Mouse (Mus musculus): ENCODE results near the gene Stil.

DNA sequence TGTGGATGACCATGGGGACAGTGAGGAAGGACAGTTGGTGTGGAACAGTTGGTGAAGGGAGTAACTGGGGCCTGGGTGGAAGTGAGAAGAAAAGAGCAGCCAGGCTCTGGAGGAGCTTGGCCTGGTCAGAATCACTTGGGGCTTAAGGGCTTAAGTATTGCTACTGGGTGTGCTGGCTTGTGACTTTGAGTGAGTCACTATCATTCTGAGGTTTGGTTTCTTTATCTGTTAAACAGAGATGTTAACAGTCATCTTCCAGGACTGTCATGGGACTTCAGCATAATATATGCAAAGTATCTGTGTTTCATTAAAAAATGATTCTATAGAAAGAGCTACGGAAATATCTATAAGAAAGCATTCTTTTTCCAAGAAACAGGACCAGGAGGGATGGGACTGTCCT is 74.8 kb downstream of the Stil start:
- TF ChIP-seq POLR2A (IDR thresholded peaks at IDR 0.05; ENCODE audit: borderline replicate concordance, extremely low read depth, low read depth, low read length) (no peak), CTCF (IDR thresholded peaks at IDR 0.05; ENCODE audit: insufficient read depth, low read length) (no peak)
